Comparison of ENCODE assay signal across 17 mouse cellular contexts in genomic region chr4:154472569-154472968, GRCm38 (mm10).
DNase-seq lines count a peak whose midpoint lies in the region; ATAC-seq and TF ChIP-seq lines count a peak whose summit lies in the region.
"Had no signal": no experiment of that assay in that cellular context is flagged by ENCODE, and none has a peak within 500 bp of the region (broad histone marks: within the 10 kb centered on the region; RNA-seq: fewer than 3 reads in every experiment).

No protein-coding gene starts in this region.

- WGBS in heart, embryonic 10.5 days, result 23% methylated on average over 8 of the region's 8 CpGs
- WGBS in heart, adult 2 months, result 43% methylated on average over 8 of the region's 8 CpGs
- WGBS in forebrain, embryonic 14.5 days, result 33% methylated on average over 8 of the region's 8 CpGs
- WGBS in limb, embryonic 12.5 days, result 13% methylated on average over 8 of the region's 8 CpGs

- peaks cover 46% of the 10 kb centered on the region for H3K4me1 ChIP-seq in heart, embryonic 10.5 days
- no peaks in the 10 kb centered on the region for H3K4me1 ChIP-seq in heart, adult 2 months (ENCODE audit: control insufficient read depth, insufficient read depth, low read length)
- peaks cover 31% of the 10 kb centered on the region for H3K4me1 ChIP-seq in forebrain, embryonic 14.5 days (ENCODE audit: control insufficient read depth, insufficient read depth, low read length)
- H3K4me1 ChIP-seq in limb, embryonic 12.5 days (replicated peaks), result peaks cover 81% of the 10 kb centered on the region

- TF ChIP-seq CTCF in heart, adult 2 months (IDR thresholded peaks at IDR 0.05), result no peak
- no peak for TF ChIP-seq CTCF in brain, embryonic 14.5 days (IDR thresholded peaks at IDR 0.05; ENCODE audit: borderline replicate concordance, extremely low read depth, insufficient read depth, insufficient read length)
- TF ChIP-seq CTCF in layer of hippocampus, adult 2 months (conservative IDR thresholded peaks at IDR 0.05), result no peak

- no peak overlapping the region for H3K4me2 ChIP-seq in forebrain, embryonic 14.5 days (ENCODE audit: low read length)
- H3K4me2 ChIP-seq in limb, embryonic 12.5 days, result peak overlapping the region; percentile 6; the same call in 1 of the 2 replicates
- H3K4me2 ChIP-seq: embryonic facial prominence, embryonic 12.5 days; heart, embryonic 15.5 days; limb, embryonic 15.5 days; lung, embryonic 14.5 days had no signal

- TF ChIP-seq EP300 in heart, adult 2 months (IDR thresholded peaks at IDR 0.05; ENCODE audit: insufficient read depth, low read depth, low read length), result no peak

- no peak for TF ChIP-seq POLR2A in heart, adult 2 months (IDR thresholded peaks at IDR 0.05; ENCODE audit: insufficient read depth, low read depth, low read length)
- no peak for TF ChIP-seq POLR2A in brain, embryonic 14.5 days (IDR thresholded peaks at IDR 0.05; ENCODE audit: borderline replicate concordance, extremely low read depth, insufficient read depth, insufficient read length, poor library complexity, severe bottlenecking)

- H3K79me2 ChIP-seq in heart, adult 2 months (replicated peaks; ENCODE audit: control insufficient read depth, insufficient read depth, low read length), result no peaks in the 10 kb centered on the region

- H3K9ac ChIP-seq in heart, adult 2 months (ENCODE audit: low read depth, low read length), result no peak overlapping the region
- no peak overlapping the region for H3K9ac ChIP-seq in forebrain, embryonic 14.5 days (ENCODE audit: low read length)
- no peak overlapping the region for H3K9ac ChIP-seq in limb, embryonic 12.5 days (replicated peaks)
- H3K9ac ChIP-seq: embryonic facial prominence, embryonic 12.5 days; heart, embryonic 15.5 days; limb, embryonic 15.5 days; lung, embryonic 14.5 days had no signal

- no peaks in the 10 kb centered on the region for H3K9me3 ChIP-seq in heart, embryonic 10.5 days
- H3K9me3 ChIP-seq in forebrain, embryonic 14.5 days (replicated peaks; ENCODE audit: control insufficient read depth, low read length), result no peaks in the 10 kb centered on the region
- no peaks in the 10 kb centered on the region for H3K9me3 ChIP-seq in limb, embryonic 12.5 days
- H3K9me3 ChIP-seq: embryonic facial prominence, embryonic 12.5 days; heart, embryonic 15.5 days; limb, embryonic 15.5 days had no signal

- peaks cover 73% of the 10 kb centered on the region for H3K27me3 ChIP-seq in heart, embryonic 10.5 days (ENCODE audit: insufficient read depth, poor library complexity, severe bottlenecking)
- H3K27me3 ChIP-seq in heart, adult 2 months (ENCODE audit: control insufficient read depth, insufficient read depth, low read length), result no peaks in the 10 kb centered on the region
- H3K27me3 ChIP-seq in forebrain, embryonic 14.5 days (replicated peaks; ENCODE audit: control insufficient read depth, insufficient read depth, low read length), result 0 out of 2 replicates have a peak, but pooled peaks cover 8% of the 10 kb centered on the region
- peaks cover 24% of the 10 kb centered on the region for H3K27me3 ChIP-seq in limb, embryonic 12.5 days

- no peak overlapping the region for H3K4me3 ChIP-seq in heart, embryonic 10.5 days
- no peak overlapping the region for H3K4me3 ChIP-seq in heart, adult 2 months
- no peak overlapping the region for H3K4me3 ChIP-seq in forebrain, embryonic 14.5 days (ENCODE audit: low read depth, low read length)
- H3K4me3 ChIP-seq in limb, embryonic 12.5 days (replicated peaks), result no peak overlapping the region
- H3K4me3 ChIP-seq in layer of hippocampus, adult 2 months, result no peak overlapping the region
- H3K4me3 ChIP-seq: embryonic facial prominence, embryonic 12.5 days; heart, embryonic 15.5 days; limb, embryonic 15.5 days had no signal

- no peaks in the 10 kb centered on the region for H3K36me3 ChIP-seq in heart, embryonic 10.5 days
- H3K36me3 ChIP-seq in heart, adult 2 months (ENCODE audit: control insufficient read depth, insufficient read depth, low read length), result no peaks in the 10 kb centered on the region
- H3K36me3 ChIP-seq in forebrain, embryonic 14.5 days (ENCODE audit: control insufficient read depth, insufficient read depth, low read length), result 0 out of 2 replicates have a peak, but pooled peaks cover 5% of the 10 kb centered on the region
- peaks cover 17% of the 10 kb centered on the region for H3K36me3 ChIP-seq in limb, embryonic 12.5 days
- H3K36me3 ChIP-seq: embryonic facial prominence, embryonic 12.5 days; heart, embryonic 15.5 days; limb, embryonic 15.5 days had no signal

- H3K27ac ChIP-seq in heart, embryonic 10.5 days, result peak overlapping the region; percentile 6
- no peak overlapping the region for H3K27ac ChIP-seq in heart, adult 2 months
- peak overlapping the region; percentile 46; the same call in 1 of the 2 replicates for H3K27ac ChIP-seq in forebrain, embryonic 14.5 days (ENCODE audit: low read depth, low read length)
- no peak overlapping the region for H3K27ac ChIP-seq in limb, embryonic 12.5 days
- no peak overlapping the region for H3K27ac ChIP-seq in layer of hippocampus, adult 2 months
- H3K27ac ChIP-seq: embryonic facial prominence, embryonic 12.5 days; heart, embryonic 15.5 days; limb, embryonic 15.5 days had no signal

- intact Hi-C loops in heart, adult 2 months (cut with DNase I), result no loop called here

- no peak for DNase-seq in heart, embryonic 10.5 days (ENCODE audit: low spot score)
- no peak for DNase-seq in heart, adult 2 months
- DNase-seq in brain, embryonic 14.5 days (ENCODE audit: low read depth), result peak; percentile 48
- DNase-seq in forebrain, embryonic 14.5 days (ENCODE audit: low spot score), result no peak
- DNase-seq in natural killer cell, adult 2 months (ENCODE audit: low spot score in 2 of 2), result no peak
- DNase-seq in layer of hippocampus, adult 2 months (ENCODE audit: low spot score in 2 of 2), result no peak
- DNase-seq in thymus, postnatal 10 days (ENCODE audit: low spot score in 2 of 2), result no peak
- DNase-seq: adrenal gland, adult 8-10 months; cerebellum, adult 9-11 months; gastrocnemius, postnatal 25 days; lung, embryonic 14.5 days; right cerebral cortex, adult 18-20 months; spleen, adult 18-20 months had no signal

- peak; percentile 15; the same call in 1 of the 2 replicates for ATAC-seq in forebrain, embryonic 14.5 days
- ATAC-seq in limb, embryonic 12.5 days (ENCODE audit: insufficient number of reproducible peaks, insufficient read depth, low FRiP score, low TSS enrichment, low read depth), result no peak

Comparison
In these comparisons a context has a peak if more than half of its experiments do, and no peak if none do; other contexts are left out.
1. H3K27ac ChIP-seq: peak in heart, embryonic 10.5 days (single experiment) and forebrain, embryonic 14.5 days (single experiment); none in heart, adult 2 months (single experiment), limb, embryonic 12.5 days (single experiment) and layer of hippocampus, adult 2 months (single experiment).